Mouse (Mus musculus) liver, postnatal 0 days (tissue): Measurements from ENCODE around the gene Rfxank.

ENCODE experiments used
- CTCF ChIP-seq: sonication (generic); IDR thresholded peaks from 2 replicates; pipeline ENCODE4 v1.5.1; 2016; ENCODE audit warnings: antibody characterized with exemption, low read depth
- EP300 ChIP-seq: IDR thresholded peaks from 2 replicates; pipeline ENCODE4 v1.6.1; 2016; ENCODE audit warnings: antibody characterized with exemption, low read depth, mild to moderate bottlenecking

GRCm38 (mm10) chr8:70163316-70163715, 24.4 kb upstream of the Rfxank start:
- TF ChIP-seq CTCF (no peak), EP300 (no peak)
